Mouse (Mus musculus): ENCODE data around the gene Nucb2. TPM values are rescaled to one million over a fixed set of nuclear protein-coding genes. Genes with fewer than 3 reads are reported as not detected.
A peak's percentile ranks its signal among the peaks of the same experiment; 100 is the strongest.

Gene Nucb2
- total and polyA plus RNA-seq, 3 experiments: 12.8 to 25.2 (median 20.0) TPM

DNA sequence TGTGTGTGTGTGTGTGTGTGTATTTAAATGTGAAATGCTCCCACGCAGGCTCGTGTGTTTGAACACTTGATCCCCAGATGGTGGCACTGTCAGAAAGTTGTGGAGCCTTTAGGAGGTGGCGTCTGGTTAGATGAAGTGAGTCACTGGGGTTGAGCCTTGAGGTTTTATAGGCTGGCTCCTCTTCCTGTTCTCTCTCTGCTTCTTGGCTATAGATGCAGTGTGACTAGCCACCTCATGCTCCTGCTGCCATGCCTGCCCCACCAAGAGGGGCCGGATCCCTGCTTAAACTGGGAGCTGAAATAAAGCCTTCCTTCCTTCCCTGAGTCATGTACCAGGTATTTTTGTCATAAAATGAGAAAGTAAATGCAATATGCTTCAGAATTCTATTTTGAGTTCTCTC lies 13.1 kb upstream of the Nucb2 start:
- no peaks in the 10 kb centered on the region for H3K79me2 ChIP-seq (replicated peaks; ENCODE audit: control insufficient read depth, extremely low read depth, insufficient read depth, poor library complexity, severe bottlenecking)
- H3K27me3 ChIP-seq (replicated peaks): no peaks in the 10 kb centered on the region
- no peak overlapping the region for H3K4me2 ChIP-seq (ENCODE audit: insufficient read depth, low read depth, poor library complexity, severe bottlenecking)
- H3K36me3 ChIP-seq (replicated peaks in 1 of 2; ENCODE audit: control insufficient read depth in 1 of 2, insufficient read depth in 1 of 2, low read length in 1 of 2): no peaks in the 10 kb centered on the region
- peaks cover 7% of the 10 kb centered on the region for H3K9me3 ChIP-seq (replicated peaks; ENCODE audit: low read length)
- no peak overlapping the region for H3K27ac ChIP-seq (ENCODE audit: insufficient read depth, low read depth)
- peak in 1 of 2 experiments; percentile 28; a peak in 1 of 4 replicates for TF ChIP-seq CTCF (conservative IDR thresholded peaks at IDR 0.05 in 1 of 2, IDR thresholded peaks at IDR 0.05 in 1 of 2; ENCODE audit: low read depth in 2 of 2, low read length in 2 of 2)
- no peak for TF ChIP-seq BHLHE40 (IDR thresholded peaks at IDR 0.05; ENCODE audit: low read depth, low read length)
- H3K4me3 ChIP-seq (replicated peaks in 1 of 3; ENCODE audit: low read depth in 2 of 3, low read length in 2 of 3, poor library complexity in 1 of 3): no peak overlapping the region
- DNase-seq (ENCODE audit: extremely low read depth): peak; percentile 44
- peaks cover 6 to 21% of the 10 kb centered on the region in 2 experiments; a peak in 3 of 4 replicates for H3K4me1 ChIP-seq (ENCODE audit: control insufficient read depth in 1 of 2, insufficient read depth in 2 of 2)
- no peak overlapping the region for H3K9ac ChIP-seq (ENCODE audit: insufficient read depth, low read depth)
- dilution Hi-C loops (cut with MboI; ENCODE audit: extremely low pct_ligation_motif_present, extremely low pct_unique_long_range_greater_than_20kb, low sequenced_read_pairs) (no loop called here), in situ Hi-C loops (cut with MboI; ENCODE audit: low pct_ligation_motif_present, low pct_unique_long_range_greater_than_20kb, low sequenced_read_pairs) (loop anchor here (5.0 kb wide), 1 partner anchor 34 kb away; no protein-coding TSS in a partner anchor)

DNA sequence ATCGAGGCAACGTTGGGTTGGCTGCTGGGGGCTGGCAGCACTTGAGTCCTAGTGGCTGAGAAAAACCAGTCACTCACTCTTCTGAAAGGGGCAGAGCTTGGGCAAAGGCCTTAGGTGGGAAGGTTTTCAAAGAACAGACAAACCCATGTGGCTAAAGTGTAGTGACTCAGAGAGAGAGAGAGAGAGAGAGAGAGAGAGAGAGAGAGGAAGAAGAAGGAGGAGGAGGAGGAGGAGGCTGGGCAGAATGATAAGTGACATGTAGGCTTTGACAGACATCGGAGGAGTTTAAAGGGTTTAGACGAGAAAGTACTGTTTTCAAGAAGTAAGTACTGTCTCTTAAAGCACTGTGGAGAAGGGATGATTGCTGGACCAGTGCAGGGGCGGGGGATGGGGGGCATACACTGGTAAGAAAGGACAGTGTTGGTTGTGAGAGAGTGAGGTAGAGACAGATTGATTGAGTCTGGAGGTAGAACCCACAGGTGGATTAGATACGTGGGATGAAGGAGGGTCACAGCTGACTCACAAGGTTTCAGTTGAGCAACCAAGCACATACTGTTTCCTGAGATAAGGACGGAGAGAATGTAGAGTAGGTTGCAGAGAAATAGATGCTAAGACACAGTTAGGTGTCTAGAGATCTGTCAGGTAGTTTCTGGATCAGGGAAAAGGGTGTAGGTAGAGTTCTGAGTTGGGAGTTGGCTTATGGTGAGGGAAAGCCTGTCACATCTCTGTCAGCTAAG lies 10.7 kb upstream of the Nucb2 start:
- no peak overlapping the region for H3K4me3 ChIP-seq (replicated peaks in 1 of 3; ENCODE audit: low read depth in 2 of 3, low read length in 2 of 3, poor library complexity in 1 of 3)
- dilution Hi-C loops (cut with MboI; ENCODE audit: extremely low pct_ligation_motif_present, extremely low pct_unique_long_range_greater_than_20kb, low sequenced_read_pairs): no loop called here
- no peaks in the 10 kb centered on the region for H3K27me3 ChIP-seq (replicated peaks)
- no peak overlapping the region for H3K27ac ChIP-seq (ENCODE audit: insufficient read depth, low read depth)
- H3K9ac ChIP-seq (ENCODE audit: insufficient read depth, low read depth): no peak overlapping the region
- H3K4me1 ChIP-seq (ENCODE audit: control insufficient read depth in 1 of 2, insufficient read depth in 2 of 2): peaks cover 6 to 21% of the 10 kb centered on the region in 2 experiments; a peak in 3 of 4 replicates
- in situ Hi-C loops (cut with MboI; ENCODE audit: low pct_ligation_motif_present, low pct_unique_long_range_greater_than_20kb, low sequenced_read_pairs): loop anchor here (5.0 kb wide), 1 partner anchor 36 kb away; no protein-coding TSS in a partner anchor
- no peak for TF ChIP-seq USF2 (conservative IDR thresholded peaks at IDR 0.05; ENCODE audit: low read depth, low read length)
- TF ChIP-seq POLR2A (IDR thresholded peaks at IDR 0.05; ENCODE audit: low read depth, low read length): no peak
- TF ChIP-seq MAFK (IDR thresholded peaks at IDR 0.05; ENCODE audit: insufficient replicate concordance, low read length): no peak
- TF ChIP-seq BHLHE40 (IDR thresholded peaks at IDR 0.05; ENCODE audit: low read depth, low read length): no peak
- no peak for TF ChIP-seq MAZ (IDR thresholded peaks at IDR 0.05; ENCODE audit: low read depth, low read length)
- TF ChIP-seq KAT2A (IDR thresholded peaks at IDR 0.05; ENCODE audit: insufficient replicate concordance, low read length): no peak
- TF ChIP-seq ETS1 (conservative IDR thresholded peaks at IDR 0.05; ENCODE audit: low read depth, low read length): no peak
- TF ChIP-seq ZNF384 (IDR thresholded peaks at IDR 0.05; ENCODE audit: low read depth, low read length): no peak
- no peak for TF ChIP-seq MYC (IDR thresholded peaks at IDR 0.05; ENCODE audit: low read depth, low read length)
- no peak for DNase-seq (ENCODE audit: extremely low read depth)
- H3K36me3 ChIP-seq (replicated peaks in 1 of 2; ENCODE audit: control insufficient read depth in 1 of 2, insufficient read depth in 1 of 2, low read length in 1 of 2): no peaks in the 10 kb centered on the region
- H3K9me3 ChIP-seq (replicated peaks; ENCODE audit: low read length): peaks cover 6% of the 10 kb centered on the region
- no peak overlapping the region for H3K4me2 ChIP-seq (ENCODE audit: insufficient read depth, low read depth, poor library complexity, severe bottlenecking)
- H3K79me2 ChIP-seq (replicated peaks; ENCODE audit: control insufficient read depth, extremely low read depth, insufficient read depth, poor library complexity, severe bottlenecking): no peaks in the 10 kb centered on the region

DNA sequence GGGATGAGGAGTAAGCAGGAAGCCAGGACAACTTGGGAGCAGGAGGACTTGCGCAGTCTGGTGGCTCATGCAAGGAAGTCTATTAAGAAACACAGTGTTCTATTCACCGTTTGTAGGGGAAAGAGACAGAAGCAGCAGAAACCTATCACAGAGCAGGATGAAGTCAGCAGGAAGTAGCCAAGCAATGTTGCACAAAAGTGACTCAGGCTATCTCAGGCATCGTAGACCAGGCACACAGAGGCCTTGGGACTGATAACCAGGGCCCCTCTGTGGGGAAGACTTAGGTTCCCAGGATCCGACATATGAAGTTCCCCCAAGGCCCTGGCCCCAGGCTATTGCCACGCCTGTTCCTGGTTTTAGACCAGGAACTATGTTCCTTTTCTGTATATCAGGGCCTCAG lies 9.6 kb upstream of the Nucb2 start:
- no peak for TF ChIP-seq UBTF (IDR thresholded peaks at IDR 0.05; ENCODE audit: low read depth, low read length)
- in situ Hi-C loops (cut with MboI; ENCODE audit: low pct_ligation_motif_present, low pct_unique_long_range_greater_than_20kb, low sequenced_read_pairs): loop anchor here (5.0 kb wide), 1 partner anchor 37 kb away; no protein-coding TSS in a partner anchor
- no peaks in the 10 kb centered on the region for H3K27me3 ChIP-seq (replicated peaks)
- DNase-seq (ENCODE audit: extremely low read depth): no peak
- dilution Hi-C loops (cut with MboI; ENCODE audit: extremely low pct_ligation_motif_present, extremely low pct_unique_long_range_greater_than_20kb, low sequenced_read_pairs): no loop called here
- H3K9ac ChIP-seq (ENCODE audit: insufficient read depth, low read depth): no peak overlapping the region
- no peak overlapping the region for H3K27ac ChIP-seq (ENCODE audit: insufficient read depth, low read depth)
- no peaks in the 10 kb centered on the region for H3K36me3 ChIP-seq (replicated peaks in 1 of 2; ENCODE audit: control insufficient read depth in 1 of 2, insufficient read depth in 1 of 2, low read length in 1 of 2)
- H3K4me1 ChIP-seq (ENCODE audit: control insufficient read depth in 1 of 2, insufficient read depth in 2 of 2): peaks cover 6 to 21% of the 10 kb centered on the region in 2 experiments; a peak in 3 of 4 replicates
- H3K4me2 ChIP-seq (ENCODE audit: insufficient read depth, low read depth, poor library complexity, severe bottlenecking): no peak overlapping the region
- H3K9me3 ChIP-seq (replicated peaks; ENCODE audit: low read length): peaks cover 6% of the 10 kb centered on the region
- H3K79me2 ChIP-seq (replicated peaks; ENCODE audit: control insufficient read depth, extremely low read depth, insufficient read depth, poor library complexity, severe bottlenecking): no peaks in the 10 kb centered on the region
- H3K4me3 ChIP-seq (replicated peaks in 1 of 3; ENCODE audit: low read depth in 2 of 3, low read length in 2 of 3, poor library complexity in 1 of 3): no peak overlapping the region

Data from CH12.LX (cell line).